Mouse (Mus musculus) T-helper 17 cell (primary cell): ENCODE measurements around the gene Recql5.

Experiments used
- in situ Hi-C, 2 experiments: fragments of 300-600 bp; cut with MboI, MseI; formaldehyde crosslinking; loops; 1 replicate in 1 of 2; 2 replicates in 1 of 2; pipeline ENCODE4 v1.15.1; 2025; ENCODE audit warnings: high pct_unique_total_duplicates in 2 of 2

Recql5 gene

DNA sequence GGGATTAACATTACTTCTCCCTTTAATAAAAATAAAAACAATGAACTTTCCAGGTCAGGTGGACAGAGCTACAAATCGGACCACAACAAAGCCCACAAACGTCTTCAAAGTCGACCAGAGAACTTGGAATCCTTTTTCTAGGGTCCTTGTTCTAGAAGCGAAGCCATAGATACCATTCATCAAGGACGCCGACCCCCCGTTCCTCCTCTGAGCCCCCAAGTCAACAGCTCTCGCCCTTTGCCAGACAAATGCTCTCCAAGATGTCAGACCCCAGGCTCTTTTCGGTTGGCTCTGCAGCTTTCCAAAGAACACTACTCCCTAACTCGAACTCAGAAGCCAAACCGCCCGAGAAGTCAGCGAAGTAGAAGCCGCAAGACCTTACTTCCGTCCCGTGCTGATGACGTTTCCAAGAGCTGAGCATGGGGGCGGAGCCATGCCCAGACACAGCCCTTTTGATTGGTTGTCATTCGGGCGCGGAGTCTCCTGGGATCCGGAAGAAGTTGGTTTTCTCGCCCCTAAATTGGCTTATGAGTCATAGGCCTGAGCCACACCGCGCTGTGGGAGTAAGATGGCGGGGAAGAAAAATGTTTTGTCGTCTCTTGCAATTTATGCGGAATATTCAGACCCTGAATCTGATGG is at the start of gene Recql5, which contains the start of gene Sap30bp:
Gene Recql5 (minus strand): TSS at position 370 of the 639 bp plus-strand sequence.
Gene Sap30bp (plus strand): TSS at position 175 of the 639 bp plus-strand sequence.
- in situ Hi-C loops, result no loop called here

DNA sequence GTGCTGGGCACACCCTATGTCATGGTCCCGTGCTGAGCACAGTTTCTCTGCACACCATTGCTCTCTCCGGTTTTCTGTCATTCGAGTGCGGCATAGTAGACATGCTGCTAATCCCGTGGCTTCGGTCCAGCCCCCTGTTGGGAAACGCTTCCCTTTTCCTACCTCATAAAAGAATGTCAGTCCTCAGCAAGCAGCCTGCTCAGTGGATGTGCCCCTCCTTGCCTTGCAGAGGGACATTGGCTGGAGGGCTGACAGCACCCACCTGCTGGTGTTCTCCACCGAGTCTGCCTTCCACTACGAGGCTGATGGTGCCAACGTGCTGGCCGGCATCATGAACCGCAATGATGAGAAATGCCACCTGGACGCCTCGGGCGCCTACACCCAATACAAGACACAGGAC is 49.2 kb upstream of the Recql5 start:
- in situ Hi-C loops, result no loop called here

DNA sequence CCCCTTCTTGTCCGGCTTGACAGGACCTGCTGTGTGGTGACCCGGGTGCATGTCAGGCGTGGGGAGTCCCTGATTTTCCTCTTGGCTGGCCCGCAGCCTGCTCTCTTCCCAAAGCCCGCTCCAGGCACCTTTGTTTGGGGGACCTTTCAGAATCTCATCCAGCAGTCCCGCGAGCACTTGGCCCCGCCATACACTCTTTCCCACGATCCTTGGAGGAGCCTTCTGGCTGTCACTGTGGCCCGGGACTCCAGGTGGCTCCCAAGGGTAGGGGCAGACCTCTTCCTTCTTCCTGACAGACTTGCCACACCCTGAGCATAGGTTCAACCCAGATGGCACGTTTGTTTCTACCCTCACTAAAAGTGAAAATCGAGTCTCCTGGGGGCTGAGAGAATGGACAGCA is 42.3 kb upstream of the Recql5 start:
- in situ Hi-C loops, result no loop called here

DNA sequence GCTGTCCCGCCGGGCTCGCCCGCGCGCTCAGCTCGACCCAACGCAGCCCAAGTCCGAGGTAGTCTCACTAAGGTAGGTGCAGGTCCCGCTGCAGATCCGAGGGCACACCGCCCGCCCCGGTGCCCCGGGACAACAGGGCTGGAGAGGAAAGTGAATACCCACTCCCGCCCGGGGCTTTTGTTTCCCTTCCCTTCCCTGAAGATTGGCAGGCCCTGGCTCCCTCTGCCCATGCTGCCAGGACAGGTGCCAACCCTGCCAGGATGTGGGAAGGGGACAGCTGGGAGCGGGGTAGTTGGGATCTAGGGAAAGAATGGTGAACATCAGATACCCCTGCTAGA is 41.8 kb upstream of the Recql5 start:
- in situ Hi-C loops, result no loop called here

DNA sequence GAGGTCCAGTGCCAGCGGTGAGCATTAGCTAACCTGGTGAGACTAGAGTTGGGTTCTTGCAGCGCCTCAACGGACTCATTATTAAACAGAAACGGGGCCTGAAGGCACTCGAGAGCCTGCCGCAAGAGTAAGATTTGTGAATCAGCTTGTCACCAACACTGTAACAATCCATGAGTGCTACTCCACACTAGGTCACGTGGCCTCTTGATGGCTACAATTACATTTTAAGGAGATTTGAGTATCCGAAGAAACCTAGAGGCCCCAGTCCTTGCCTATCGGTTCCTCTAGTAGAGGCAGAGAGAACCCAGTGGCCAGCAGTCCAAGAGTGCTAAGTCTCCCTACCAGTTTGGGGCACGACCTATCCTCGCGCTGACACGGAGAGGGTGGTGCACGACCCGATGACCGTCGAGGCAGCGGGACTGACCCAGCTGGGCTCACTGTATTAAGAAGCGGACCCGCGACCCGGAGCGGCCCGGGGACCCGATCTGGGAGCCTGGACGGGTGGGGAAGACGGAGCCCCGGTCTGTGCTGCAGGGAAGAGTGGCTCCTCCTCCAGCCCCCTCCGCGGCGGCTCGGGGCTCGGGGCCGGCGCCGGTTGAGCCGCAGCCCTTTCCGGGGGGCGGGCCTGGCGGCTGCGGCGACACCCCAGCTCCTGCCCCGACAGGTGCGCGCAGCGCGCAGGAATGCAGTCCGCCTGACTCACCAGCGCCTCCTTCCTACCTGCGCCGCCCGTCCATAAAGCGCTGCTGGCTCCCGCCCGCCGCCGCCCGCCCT is 41.2 kb upstream of the Recql5 start, which contains the start of gene Itgb4:
Gene Itgb4 (plus strand): TSS at position 401 of the 774 bp plus-strand sequence.
- in situ Hi-C loops, result no loop called here

DNA sequence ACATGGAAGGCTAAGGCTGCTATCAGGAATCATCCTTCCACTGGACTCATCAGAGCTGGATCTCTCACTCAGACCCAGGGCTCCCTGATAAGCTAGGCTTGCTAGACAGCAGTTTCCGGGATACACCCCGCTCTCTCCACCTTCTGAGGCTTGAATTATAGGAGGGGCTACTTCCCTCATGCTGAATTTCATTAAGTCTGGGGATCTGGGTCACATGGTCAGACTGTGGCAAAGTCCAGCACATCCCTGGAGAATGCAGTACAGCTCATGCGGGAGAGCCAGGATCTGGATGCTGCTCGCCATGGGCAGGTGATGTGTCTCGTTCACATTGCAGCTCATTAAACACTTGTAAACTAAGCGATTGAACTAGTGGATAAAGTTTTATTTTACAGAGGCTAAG is 37.7 kb upstream of the Recql5 start:
- in situ Hi-C loops, result no loop called here

DNA sequence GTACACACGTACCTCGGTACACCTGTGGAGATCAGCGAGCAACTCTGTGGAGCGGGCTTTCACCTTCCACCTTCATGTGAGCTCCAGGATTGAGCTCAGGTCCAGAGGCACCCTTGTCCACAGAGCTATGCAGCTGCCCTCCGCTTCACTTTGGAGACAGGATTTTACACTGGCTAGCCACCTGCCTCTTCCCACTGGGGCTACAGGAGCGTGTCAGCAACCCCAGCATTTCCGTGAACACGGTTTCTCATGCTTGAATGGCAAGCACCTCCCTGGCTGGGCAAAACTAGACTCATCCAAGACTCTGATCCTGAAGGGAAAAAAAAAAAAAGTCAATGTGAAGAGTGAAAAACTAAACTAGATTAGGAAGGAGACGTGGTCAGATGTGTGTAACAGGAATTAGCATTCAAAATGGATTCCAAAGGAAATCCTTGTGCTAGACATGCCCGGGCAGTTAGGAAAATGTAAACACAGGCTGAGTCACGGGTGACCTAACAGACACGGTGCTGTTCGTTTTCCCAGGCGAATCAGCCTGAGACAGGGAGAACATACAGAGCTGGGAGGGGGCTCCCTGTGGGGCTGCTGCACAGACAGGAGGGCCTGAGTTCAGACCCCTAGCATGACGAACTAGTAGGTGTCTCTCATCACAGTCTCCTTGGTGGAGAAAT is 36.9 kb upstream of the Recql5 start:
- in situ Hi-C loops, result no loop called here

DNA sequence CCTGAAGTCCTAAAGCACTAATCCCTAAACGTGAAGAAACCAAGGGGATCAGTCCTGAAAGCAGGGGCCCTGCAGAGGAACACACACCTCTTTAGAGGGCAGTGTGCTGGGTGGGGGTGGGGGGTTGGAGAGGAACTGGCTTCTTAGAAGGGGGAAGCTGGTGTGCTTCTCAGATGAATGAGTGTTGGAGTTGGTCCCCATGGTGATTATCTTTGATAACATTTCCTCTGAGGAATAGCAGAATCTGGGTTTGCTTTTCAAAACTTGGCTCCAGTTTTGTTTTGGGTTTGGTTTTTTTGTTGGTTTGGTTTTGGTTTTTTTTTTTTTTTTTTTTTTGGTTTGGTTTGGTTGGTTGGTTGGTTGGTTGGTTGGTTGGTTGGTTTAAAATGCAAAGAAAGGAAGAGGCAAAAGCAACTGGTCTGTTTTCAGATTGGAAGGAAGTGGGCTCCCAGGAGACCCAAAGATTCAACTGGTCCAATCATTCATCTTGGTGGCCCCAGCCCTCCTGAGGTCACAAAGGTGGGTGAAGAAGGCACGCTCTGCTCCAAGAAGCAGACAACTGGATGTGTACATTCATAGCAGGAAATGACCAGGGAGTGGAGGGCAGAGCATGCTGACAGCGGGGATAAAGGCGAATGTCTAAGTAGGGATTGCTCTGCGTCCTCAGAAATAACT is 35.6 kb upstream of the Recql5 start:
- in situ Hi-C loops, result no loop called here

DNA sequence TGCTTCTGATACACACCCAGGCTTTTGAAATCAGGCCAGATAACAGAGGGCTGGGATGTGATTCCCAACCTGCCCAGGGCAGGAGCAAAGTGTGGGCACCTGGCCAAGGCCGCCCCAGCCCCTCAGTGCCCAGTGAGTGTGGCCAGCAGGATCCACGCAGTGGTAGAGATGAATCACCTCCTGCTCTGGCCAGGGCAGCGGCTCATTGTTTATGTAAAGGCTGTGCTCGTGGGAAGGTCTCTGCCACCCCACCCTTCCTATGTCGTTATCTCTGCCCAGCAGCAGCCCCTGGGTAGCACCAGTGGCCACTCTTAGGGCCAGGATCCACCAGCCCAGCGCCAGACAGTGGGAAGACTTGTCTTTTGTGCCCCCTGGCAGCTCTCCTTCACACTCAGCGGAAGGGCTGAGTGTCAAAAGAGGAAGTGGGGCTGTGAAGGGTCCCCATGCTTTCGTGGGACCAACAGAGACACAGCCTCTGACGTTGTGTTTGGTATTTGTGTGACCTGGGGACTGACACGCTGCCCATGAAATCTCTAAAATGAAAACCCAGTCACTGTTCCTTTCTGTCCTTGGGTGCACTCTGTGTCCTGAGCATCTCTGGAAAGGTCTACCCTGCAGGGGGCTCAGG is 31.8 kb upstream of the Recql5 start:
- in situ Hi-C loops, result no loop called here

DNA sequence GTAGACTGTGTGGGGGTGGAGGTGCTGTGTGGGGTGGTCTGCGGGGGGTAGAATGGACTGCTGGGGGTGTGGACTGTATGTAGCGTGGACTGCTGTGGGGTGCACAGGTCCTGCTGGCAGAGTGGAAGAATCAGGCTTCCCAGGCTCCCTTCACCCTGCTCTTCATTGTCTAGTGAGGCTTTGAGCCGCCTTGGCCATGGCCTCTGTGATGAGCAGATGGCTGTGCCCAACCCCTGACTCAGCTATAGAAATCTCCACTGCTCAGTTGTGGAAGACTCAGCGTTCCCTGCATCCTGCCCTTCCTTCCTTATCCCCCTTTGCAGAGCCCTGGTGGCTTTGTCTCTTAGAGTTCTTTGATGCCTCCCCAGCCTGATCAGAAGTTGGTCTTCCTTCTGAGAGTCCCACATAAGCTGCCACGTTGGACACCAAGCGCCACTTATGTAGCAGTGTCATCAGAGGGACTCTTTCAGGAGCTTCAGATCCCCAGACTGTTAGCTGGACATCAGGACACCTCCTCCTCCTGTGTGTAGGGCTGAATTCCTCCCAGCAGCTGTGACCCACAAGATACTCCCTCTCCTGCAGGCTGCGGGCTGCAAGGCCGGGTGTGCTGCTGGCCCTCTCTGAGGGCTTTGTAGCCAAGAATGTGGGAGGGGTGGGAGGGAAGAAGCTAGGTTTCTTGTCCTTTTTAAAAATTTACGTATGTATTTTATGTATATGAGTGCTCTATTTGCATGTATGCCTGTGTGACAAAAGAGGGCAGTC is 29.6 kb upstream of the Recql5 start:
- in situ Hi-C loops, result no loop called here

DNA sequence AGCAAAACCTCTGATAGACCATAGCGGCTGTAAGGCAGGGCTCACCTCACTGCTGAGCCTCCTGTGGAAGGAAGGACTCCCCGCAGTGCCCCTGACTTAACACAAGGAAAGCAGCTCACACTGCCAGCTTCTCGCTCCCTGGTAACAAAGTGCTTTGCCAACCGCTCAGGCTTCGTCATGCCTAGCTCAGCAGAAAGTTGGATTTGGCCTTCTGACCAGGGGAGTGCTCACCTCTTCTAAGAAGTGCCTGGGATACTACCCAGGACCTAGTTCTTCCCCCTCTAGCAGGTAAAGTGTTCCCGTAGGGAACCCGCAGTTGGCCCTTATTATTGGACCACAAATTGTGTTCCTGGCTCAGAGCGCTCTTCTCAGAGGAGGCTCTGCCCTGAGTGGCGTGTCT is 25.7 kb upstream of the Recql5 start:
- in situ Hi-C loops, result no loop called here

DNA sequence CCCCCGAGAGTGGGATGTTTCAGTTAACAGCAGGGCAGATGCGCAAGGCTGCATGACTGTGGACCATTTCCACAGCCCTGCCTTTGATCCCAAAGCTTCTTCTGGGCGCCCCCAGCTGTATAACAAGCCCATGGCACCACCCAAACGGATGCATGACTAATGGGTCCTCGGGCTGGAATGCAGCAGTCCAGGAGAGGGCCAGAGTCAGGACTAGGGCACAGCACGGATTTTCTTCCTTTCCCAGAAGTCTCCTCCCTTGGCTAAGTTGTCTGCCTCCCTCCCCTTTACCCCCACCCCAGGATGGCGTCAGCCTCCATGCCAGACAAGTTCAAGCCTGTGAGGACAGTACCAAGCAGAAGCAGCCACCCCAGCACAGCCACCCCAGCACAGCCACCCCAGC is 24.7 kb upstream of the Recql5 start:
- in situ Hi-C loops, result no loop called here

DNA sequence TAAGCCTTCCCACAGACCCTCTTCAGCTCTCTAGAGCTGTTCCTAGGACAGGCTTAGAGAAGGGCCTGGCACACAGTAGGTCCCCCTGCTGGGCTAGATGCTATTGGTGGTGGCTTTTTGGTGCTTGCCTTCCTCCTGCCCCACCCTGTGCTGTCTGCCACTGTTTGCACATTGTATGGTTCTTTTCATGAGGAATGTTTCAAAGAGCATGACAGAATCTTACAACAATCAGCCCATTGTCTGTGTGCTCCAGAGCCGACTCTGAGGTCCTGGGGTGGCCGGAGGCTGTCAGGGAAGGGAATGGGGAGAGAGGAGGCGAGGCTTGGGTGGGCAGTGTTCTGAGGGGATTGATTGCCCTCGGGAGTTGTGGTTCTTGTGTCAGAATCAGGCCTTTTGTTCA is 23.2 kb upstream of the Recql5 start:
- in situ Hi-C loops, result no loop called here

DNA sequence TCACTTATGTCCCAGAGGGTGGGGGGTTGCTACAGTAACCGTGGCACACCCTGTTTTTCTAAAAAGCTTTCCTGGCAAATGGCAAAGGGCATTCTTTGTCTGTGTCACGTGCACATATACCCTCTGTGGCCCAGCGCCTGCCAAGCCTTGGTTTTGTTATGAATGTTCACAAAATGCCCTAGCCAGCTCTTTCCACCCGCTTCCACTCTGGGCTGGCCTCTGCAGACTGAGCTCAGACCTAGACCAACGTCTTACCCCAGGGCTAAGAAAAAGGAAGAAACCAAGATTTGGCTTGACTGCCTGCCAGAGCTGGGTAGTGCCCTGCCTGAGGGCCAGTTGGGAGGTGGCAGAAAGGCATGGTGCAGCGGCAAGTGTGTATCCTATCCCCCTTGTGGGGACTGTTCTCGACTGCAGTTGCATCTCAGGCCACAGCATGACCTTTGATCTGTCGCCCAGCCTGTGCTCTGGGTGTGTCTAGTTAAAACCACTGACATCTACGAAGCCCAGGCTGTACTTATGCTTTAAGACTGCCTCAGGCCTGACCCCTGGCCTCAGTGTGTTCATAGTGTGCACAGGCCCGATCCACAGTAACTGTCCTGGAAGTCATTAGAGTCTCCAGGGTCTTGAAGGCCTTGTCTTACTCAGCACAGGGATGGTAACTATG is 22.1 kb upstream of the Recql5 start:
- in situ Hi-C loops, result no loop called here

DNA sequence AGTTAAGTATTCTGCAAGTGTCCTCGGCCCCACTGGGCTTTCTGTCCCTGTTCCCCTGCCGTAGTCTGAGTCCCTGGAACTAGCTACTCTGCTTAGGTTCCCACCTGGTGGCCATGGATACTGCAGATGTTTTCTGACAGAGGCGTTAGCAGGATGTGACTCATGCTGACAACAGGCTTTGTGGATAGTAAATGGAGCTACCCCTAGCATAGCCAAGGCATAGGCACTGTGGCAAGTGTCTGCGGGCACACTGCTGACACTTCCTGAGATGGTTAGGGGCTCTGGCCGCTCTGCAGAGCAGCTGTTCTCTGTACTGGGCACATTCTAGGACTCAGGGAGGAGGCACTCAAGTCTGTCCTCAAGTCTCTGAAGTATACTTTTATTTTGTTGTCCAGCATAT is 21.4 kb upstream of the Recql5 start:
- in situ Hi-C loops, result no loop called here

DNA sequence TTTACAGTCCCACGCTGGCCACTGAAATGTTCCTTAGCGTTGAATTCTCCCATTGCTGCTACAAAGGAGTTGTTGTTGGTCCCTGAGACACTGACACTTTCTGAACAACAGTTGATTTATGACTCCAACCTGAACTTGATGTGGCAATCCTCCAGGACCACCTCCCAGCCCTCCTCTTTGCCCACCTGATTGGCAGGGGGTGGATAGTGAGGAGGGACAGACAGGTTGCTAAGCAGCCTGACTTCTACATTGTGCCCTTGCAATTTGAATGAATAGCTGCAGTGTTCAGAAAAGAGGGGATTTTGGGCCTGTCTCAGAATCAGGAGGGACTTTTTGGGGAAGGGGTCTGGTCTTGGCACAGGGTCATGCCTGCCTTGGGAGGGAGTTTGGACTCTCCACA is 17.4 kb upstream of the Recql5 start:
- in situ Hi-C loops, result no loop called here

DNA sequence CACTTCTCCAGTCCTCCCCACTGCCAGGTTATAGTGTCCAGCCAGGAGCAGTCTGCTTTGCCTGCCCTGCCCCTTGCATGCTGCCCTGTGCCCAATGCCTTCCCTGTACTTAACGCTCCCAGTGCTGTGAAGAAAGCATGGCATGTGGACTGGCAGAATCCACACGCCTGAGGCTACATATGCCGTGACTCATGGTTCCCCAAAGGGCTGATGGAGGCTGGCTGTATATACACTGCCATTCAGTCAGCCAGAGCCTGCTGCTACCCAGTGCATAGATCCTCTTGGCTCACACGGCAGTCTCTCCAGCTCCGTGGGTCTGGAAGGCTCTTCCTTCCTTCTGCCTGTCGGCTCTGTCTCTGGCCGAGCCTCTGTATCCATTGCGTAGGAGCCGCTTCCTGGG is 15.0 kb upstream of the Recql5 start:
- in situ Hi-C loops, result loop anchor here in 1 of 2 experiments (10.0 kb wide), 1 partner anchor 46 kb away; no protein-coding TSS in a partner anchor

DNA sequence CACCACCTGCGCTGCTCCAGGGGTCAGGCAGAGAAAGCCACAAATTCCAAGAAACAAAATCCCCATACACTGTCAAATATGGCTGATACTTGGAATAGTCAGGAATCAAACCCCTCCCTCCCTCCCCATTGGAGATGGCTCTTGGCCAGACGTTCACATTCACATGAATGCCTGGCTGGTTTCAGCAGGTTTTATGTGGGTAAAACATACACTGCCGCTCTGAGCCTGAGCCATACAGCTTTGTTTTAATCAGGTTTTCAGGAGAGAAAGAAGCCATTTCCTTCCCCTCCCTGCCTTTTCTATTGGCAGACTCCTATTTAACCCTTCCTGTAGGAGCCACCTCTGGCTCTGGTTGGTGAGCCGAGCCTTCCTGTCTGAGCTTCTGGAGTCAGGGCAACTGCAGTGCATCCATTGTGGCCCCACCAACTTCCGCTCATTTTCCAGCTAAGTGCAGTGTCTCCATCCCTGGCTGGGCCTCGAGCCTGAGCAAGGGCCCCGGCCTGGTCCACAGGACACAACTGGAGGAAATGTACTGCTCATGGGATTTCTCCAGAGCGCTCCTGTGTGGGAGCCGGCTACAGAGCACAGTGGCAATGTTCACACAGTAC is 13.0 kb upstream of the Recql5 start:
- in situ Hi-C loops, result loop anchor here in 1 of 2 experiments (10.0 kb wide), 1 partner anchor 48 kb away; no protein-coding TSS in a partner anchor

DNA sequence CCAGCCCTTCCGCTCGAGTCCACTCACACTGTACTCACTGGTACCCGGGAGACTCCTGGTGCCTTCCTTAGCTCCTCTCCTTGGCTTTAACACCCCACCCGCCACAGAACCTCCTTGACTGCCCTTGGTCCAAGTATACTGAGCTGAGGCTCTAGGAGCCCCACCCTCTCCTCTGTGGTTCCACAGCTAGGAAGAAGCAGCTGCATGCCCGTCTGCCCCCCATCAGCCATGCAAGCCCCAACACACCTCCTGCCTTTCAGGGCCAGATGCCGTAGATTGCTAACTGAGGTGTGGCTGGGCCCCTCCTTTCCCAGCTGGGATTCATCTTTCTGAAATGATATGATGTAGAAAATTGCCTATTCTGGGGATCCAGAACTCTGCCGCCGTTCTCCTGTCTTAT is 12.0 kb upstream of the Recql5 start:
- in situ Hi-C loops, result loop anchor here in 1 of 2 experiments (10.0 kb wide), 1 partner anchor 50 kb away; no protein-coding TSS in a partner anchor

DNA sequence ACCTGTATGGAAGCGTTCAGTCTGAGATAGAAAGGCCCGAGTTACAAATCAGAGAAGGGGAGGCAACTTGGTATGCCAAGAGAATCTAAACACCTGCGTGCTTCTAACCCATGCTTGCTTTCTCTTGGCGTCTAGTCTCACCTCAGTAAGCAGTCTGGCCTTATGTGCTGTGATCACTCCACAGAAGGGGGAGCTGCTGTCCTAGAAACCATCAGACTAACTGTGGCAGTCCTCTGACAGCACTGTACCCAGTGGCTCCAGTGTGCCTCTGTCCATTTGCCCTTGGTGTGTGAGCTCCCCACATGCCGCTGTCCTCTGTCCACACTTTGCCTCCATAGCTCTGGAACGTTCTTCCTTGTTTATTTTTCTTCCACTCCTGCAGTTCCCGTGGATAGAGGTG is 8.7 kb upstream of the Recql5 start:
- in situ Hi-C loops, result loop anchor here in 1 of 2 experiments (10.0 kb wide), 1 partner anchor 53 kb away; no protein-coding TSS in a partner anchor
